Mouse (Mus musculus) heart, embryonic 14.5 days (tissue): ENCODE measurements around the gene Pard3b. TPM values are rescaled to one million over a fixed set of nuclear protein-coding genes. Genes with fewer than 3 reads are reported as not detected.

Experiments used
- ATAC-seq: fragments of 200-750 bp; cut with Nextera tagmentation; 2 replicates; pipeline ENCODE4 v1.8.0; 2017; ENCODE audit warnings: low read depth, moderate TSS enrichment; ENCODE audit not compliant: insufficient number of reproducible peaks, insufficient read depth, low FRiP score
- H3K27ac ChIP-seq, 2 experiments: fragments of 200-500 bp in 1 of 2; fragments of 300-500 bp in 1 of 2; sonication (generic) in 1 of 2; replicated peaks in 1 of 2; 2 replicates each; pipeline ENCODE4 v1.5.1; 2012 to 2014; ENCODE audit warnings: low read depth in 2 of 2, low read length in 2 of 2, control low read depth in 1 of 2, mild to moderate bottlenecking in 1 of 2, mixed read lengths in 1 of 2; ENCODE audit not compliant: control insufficient read depth in 1 of 2, insufficient read depth in 1 of 2
- H3K27me3 ChIP-seq: fragments of 300-500 bp; sonication (generic); 2 replicates; pipeline ENCODE4 v1.6.1; 2014; ENCODE audit warnings: mild to moderate bottlenecking, low read length, control low read depth; ENCODE audit not compliant: control insufficient read depth, insufficient read depth
- H3K36me3 ChIP-seq: fragments of 300-500 bp; sonication (generic); 2 replicates; pipeline ENCODE4 v1.6.1; 2014; ENCODE audit warnings: mild to moderate bottlenecking, control low read depth, low read length, mixed read lengths; ENCODE audit not compliant: control insufficient read depth, insufficient read depth
- H3K4me1 ChIP-seq, 2 experiments: fragments of 200-500 bp in 1 of 2; fragments of 300-500 bp in 1 of 2; sonication (generic) in 1 of 2; 2 replicates each; pipeline ENCODE4 v1.6.1; 2012 to 2014; ENCODE audit warnings: low read length in 2 of 2, control low read depth in 1 of 2, mixed read lengths in 1 of 2; ENCODE audit not compliant: control insufficient read depth in 2 of 2, insufficient read depth in 2 of 2
- H3K4me2 ChIP-seq: fragments of 300-500 bp; sonication (generic); 2 replicates; pipeline ENCODE4 v1.6.1; 2014; ENCODE audit warnings: mild to moderate bottlenecking, low read length
- H3K4me3 ChIP-seq, 2 experiments: fragments of 200-500 bp in 1 of 2; fragments of 300-500 bp in 1 of 2; sonication (generic) in 1 of 2; 2 replicates each; pipeline ENCODE4 v1.5.1; 2012 to 2014; ENCODE audit warnings: low read length in 2 of 2, mild to moderate bottlenecking in 2 of 2, control low read depth in 1 of 2, low read depth in 1 of 2, moderate library complexity in 1 of 2; ENCODE audit not compliant: control insufficient read depth in 1 of 2, insufficient read depth in 1 of 2
- H3K9ac ChIP-seq: fragments of 300-500 bp; sonication (generic); 2 replicates; pipeline ENCODE4 v1.6.1; 2014; ENCODE audit warnings: mild to moderate bottlenecking, low read length
- H3K9me3 ChIP-seq: fragments of 300-500 bp; sonication (generic); 2 replicates; pipeline ENCODE4 v1.6.1; 2016; ENCODE audit warnings: low read length, control low read depth; ENCODE audit not compliant: control insufficient read depth
- WGBS: fragments of 180-500 bp; shearing (Covaris S2); extraction: QIAGEN DNeasy Blood & Tissue Kit; methylation state at CpG from one replicate; pipeline ENCODE4 v1.1.7; 2014; 5-methylcytosine and 5-hydroxymethylcytosine counted together
- polyA plus RNA-seq: library from polyadenylated mRNA; unstranded; fragments of >200 nt; fragmentation: Nextera tagmentation; extraction: Ambion mirVana; gene quantifications from 2 replicates; pipeline ENCODE4 v1.2.1, GENCODE M21; 2014

Pard3b gene
- polyA plus RNA-seq, 1 experiment from 2014 or later: 17.1 TPM

GRCm38 (mm10) chr1:61896048-61896447 is 257.4 kb downstream of the Pard3b start:
- Histone ChIP-seq H3K36me3 (no peaks in the 10 kb centered on the region), H3K9me3 (no peaks in the 10 kb centered on the region)

GRCm38 (mm10) chr1:61903271-61904007 is 264.8 kb downstream of the Pard3b start:
- no peaks in the 10 kb centered on the region for H3K4me1 ChIP-seq
- H3K4me2 ChIP-seq: no peak overlapping the region
- H3K36me3 ChIP-seq: no peaks in the 10 kb centered on the region
- ATAC-seq: no peak
- 74% methylated on average over 4 of the region's 4 CpGs for WGBS
- H3K9ac ChIP-seq: no peak overlapping the region
- H3K4me3 ChIP-seq: no peak overlapping the region
- H3K9me3 ChIP-seq: no peaks in the 10 kb centered on the region
- H3K27me3 ChIP-seq: no peaks in the 10 kb centered on the region
- H3K27ac ChIP-seq: no peak overlapping the region

More at GRCm38 (mm10) chr1:61896048-61896447, 257.4 kb downstream of the Pard3b start:
- Histone ChIP-seq H3K4me2 (no peak overlapping the region), H3K4me1 (peaks cover 2 to 3% of the 10 kb centered on the region in 2 experiments; a peak in 1 of 4 replicates), H3K27me3 (no peaks in the 10 kb centered on the region), H3K27ac (no peak overlapping the region), H3K9ac (no peak overlapping the region), H3K4me3 (no peak overlapping the region)
- 52% methylated on average over 4 of the region's 4 CpGs for WGBS
- no peak for ATAC-seq

GRCm38 (mm10) chr1:61904036-61904435 is 265.4 kb downstream of the Pard3b start:
- H3K27ac ChIP-seq: no peak overlapping the region
- H3K4me2 ChIP-seq: no peak overlapping the region
- no peak overlapping the region for H3K4me3 ChIP-seq
- no peaks in the 10 kb centered on the region for H3K4me1 ChIP-seq
- WGBS: 68% methylated on average over 4 of the region's 4 CpGs
- no peaks in the 10 kb centered on the region for H3K27me3 ChIP-seq
- H3K9me3 ChIP-seq: no peaks in the 10 kb centered on the region
- H3K9ac ChIP-seq: no peak overlapping the region
- no peaks in the 10 kb centered on the region for H3K36me3 ChIP-seq
- no peak for ATAC-seq

- no peak for ATAC-seq
- no peaks in the 10 kb centered on the region for H3K36me3 ChIP-seq
- WGBS: 74% methylated on average over 2 of the region's 2 CpGs
- H3K27ac ChIP-seq: no peak overlapping the region
- no peaks in the 10 kb centered on the region for H3K4me1 ChIP-seq
- no peaks in the 10 kb centered on the region for H3K9me3 ChIP-seq
- H3K4me2 ChIP-seq: no peak overlapping the region
- H3K9ac ChIP-seq: no peak overlapping the region
- no peaks in the 10 kb centered on the region for H3K27me3 ChIP-seq
- no peak overlapping the region for H3K4me3 ChIP-seq
Measured at GRCm38 (mm10) chr1:61912931-61913330, 274.3 kb downstream of the Pard3b start.

- H3K4me1 ChIP-seq: no peaks in the 10 kb centered on the region
- no peak overlapping the region for H3K27ac ChIP-seq
- H3K36me3 ChIP-seq: no peaks in the 10 kb centered on the region
- no peaks in the 10 kb centered on the region for H3K27me3 ChIP-seq
- H3K9me3 ChIP-seq: no peaks in the 10 kb centered on the region
- no peak overlapping the region for H3K9ac ChIP-seq
- no peak overlapping the region for H3K4me2 ChIP-seq
- ATAC-seq: no peak
- 23% methylated on average over 2 of the region's 2 CpGs for WGBS
- H3K4me3 ChIP-seq: no peak overlapping the region
Measured at GRCm38 (mm10) chr1:61924958-61925357, 286.3 kb downstream of the Pard3b start.

- Histone ChIP-seq H3K9ac (no peak overlapping the region), H3K4me3 (no peak overlapping the region), H3K36me3 (no peaks in the 10 kb centered on the region), H3K27me3 (no peaks in the 10 kb centered on the region), H3K27ac (no peak overlapping the region), H3K4me2 (no peak overlapping the region), H3K9me3 (no peaks in the 10 kb centered on the region), H3K4me1 (no peaks in the 10 kb centered on the region)
- WGBS: 57% methylated on average over 5 of the region's 5 CpGs
- ATAC-seq: no peak
Measured at GRCm38 (mm10) chr1:61925541-61925940, 286.9 kb downstream of the Pard3b start.

- ATAC-seq: no peak
- 73% methylated on average over 7 of the region's 7 CpGs for WGBS
- no peaks in the 10 kb centered on the region for H3K4me1 ChIP-seq
- H3K4me3 ChIP-seq: no peak overlapping the region
- H3K9ac ChIP-seq: no peak overlapping the region
- H3K27me3 ChIP-seq: no peaks in the 10 kb centered on the region
- no peak overlapping the region for H3K27ac ChIP-seq
- H3K4me2 ChIP-seq: no peak overlapping the region
- no peaks in the 10 kb centered on the region for H3K9me3 ChIP-seq
- H3K36me3 ChIP-seq: no peaks in the 10 kb centered on the region
Measured at GRCm38 (mm10) chr1:61928131-61928761, 289.6 kb downstream of the Pard3b start.
